Mouse (Mus musculus) testis, adult 2 months (tissue): ENCODE data around the gene Lin28a. TPM values are rescaled to one million over a fixed set of nuclear protein-coding genes. Genes with fewer than 3 reads are reported as not detected.

Source experiments
- H3K27ac ChIP-seq: fragments of 200-500 bp; 2 replicates; pipeline ENCODE4 v1.5.1; 2012; ENCODE audit warnings: low read depth, low read length; ENCODE audit not compliant: control insufficient read depth, insufficient read depth
- H3K27me3 ChIP-seq: fragments of 200-500 bp; 2 replicates; pipeline ENCODE4 v1.6.1; 2012; ENCODE audit warnings: mild to moderate bottlenecking, low read length, moderate library complexity; ENCODE audit not compliant: control insufficient read depth, insufficient read depth
- H3K36me3 ChIP-seq: fragments of 200-500 bp; 2 replicates; pipeline ENCODE4 v1.6.1; 2012; ENCODE audit warnings: mild to moderate bottlenecking, low read length; ENCODE audit not compliant: control insufficient read depth, insufficient read depth
- H3K4me1 ChIP-seq: fragments of 200-500 bp; 2 replicates; pipeline ENCODE4 v1.6.1; 2012; ENCODE audit warnings: low read length; ENCODE audit not compliant: control insufficient read depth, insufficient read depth
- H3K4me3 ChIP-seq: fragments of 200-500 bp; 2 replicates; pipeline ENCODE4 v1.5.1; 2012; ENCODE audit warnings: low read depth, mild to moderate bottlenecking, low read length, moderate library complexity, mixed read lengths; ENCODE audit not compliant: control insufficient read depth
- CTCF ChIP-seq: fragments of 200-500 bp; IDR thresholded peaks from 2 replicates; pipeline ENCODE4 v1.5.1; 2012; ENCODE audit warnings: low read depth, mild to moderate bottlenecking, inconsistent platforms, low read length, moderate library complexity; ENCODE audit not compliant: control insufficient read depth, insufficient read depth, insufficient replicate concordance
- POLR2A ChIP-seq: fragments of 200-500 bp; IDR thresholded peaks from 2 replicates; pipeline ENCODE4 v1.6.1; 2012; ENCODE audit warnings: low read depth, mild to moderate bottlenecking, inconsistent platforms, low read length, moderate library complexity; ENCODE audit not compliant: control insufficient read depth
- polyA plus RNA-seq: library from polyadenylated mRNA; depleted of rRNA; stranded (reverse); fragments of >200 nt; gene quantifications from 2 replicates; pipeline ENCODE4 v1.2.3, GENCODE M21; 2012; rRNA removed

Gene Lin28a
- polyA plus RNA-seq, 1 experiment, result 1.2 TPM

DNA sequence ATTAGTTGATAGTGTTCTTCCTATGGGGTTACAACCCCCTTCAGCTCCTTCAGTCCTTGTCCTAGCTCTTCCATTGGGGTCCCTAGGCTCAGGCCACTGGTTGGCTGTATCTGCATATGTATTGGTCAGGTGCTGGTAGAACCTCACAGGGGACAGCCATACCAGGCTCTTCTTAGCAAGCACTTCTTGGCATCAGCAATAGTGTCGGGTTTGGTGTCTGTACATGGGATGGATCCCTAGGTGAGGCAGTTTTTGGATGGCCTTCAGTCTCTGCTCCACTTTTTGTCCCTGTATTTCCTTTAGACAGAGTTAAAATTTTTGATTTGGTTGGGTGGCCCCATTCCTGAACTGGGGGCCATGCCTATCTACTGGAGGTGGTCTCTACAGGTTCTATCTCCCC lies 59.8 kb downstream of the Lin28a start:
- H3K27ac ChIP-seq, result no peak overlapping the region
- no peaks in the 10 kb centered on the region for H3K4me1 ChIP-seq
- H3K27me3 ChIP-seq, result no peaks in the 10 kb centered on the region
- no peak overlapping the region for H3K4me3 ChIP-seq
- no peaks in the 10 kb centered on the region for H3K36me3 ChIP-seq
- no peak for TF ChIP-seq CTCF
- no peak for TF ChIP-seq POLR2A

- no peak overlapping the region for H3K4me3 ChIP-seq
- H3K27me3 ChIP-seq, result no peaks in the 10 kb centered on the region
- no peak overlapping the region for H3K27ac ChIP-seq
- no peaks in the 10 kb centered on the region for H3K36me3 ChIP-seq
- TF ChIP-seq CTCF (no peak), POLR2A (no peak)
- no peaks in the 10 kb centered on the region for H3K4me1 ChIP-seq
These were observed 62.3 kb downstream of the Lin28a start for GRCm38 (mm10) chr4:133956358-133956757.

Other genes with a start within 250 kb of the Lin28a start
- gene Rps6ka1, start 131.0 kb downstream of the Lin28a start, polyA plus RNA-seq, result 54.8 and 57.2 TPM in 2 replicates
- 30.4 and 34.0 TPM in 2 replicates for gene Hmgn2, start 50.2 kb downstream of the Lin28a start, polyA plus RNA-seq
- gene Dhdds, start 17.9 kb downstream of the Lin28a start, polyA plus RNA-seq, result 16.6 and 17.3 TPM in 2 replicates
- gene Zfp683, start 35.0 kb upstream of the Lin28a start, polyA plus RNA-seq, result 0.11 TPM in 2 replicates
- gene Crybg2, start 42.0 kb upstream of the Lin28a start, polyA plus RNA-seq, result 2.3 and 2.4 TPM in 2 replicates
- 2.0 and 660 TPM in 2 replicates for gene Cd52, start 76.2 kb upstream of the Lin28a start, polyA plus RNA-seq
- gene Ubxn11, start 83.7 kb upstream of the Lin28a start, polyA plus RNA-seq, result 457 and 483 TPM in 2 replicates
- 85.6 and 157 TPM in 2 replicates for gene Sh3bgrl3, start 109.9 kb upstream of the Lin28a start, polyA plus RNA-seq
- gene Cep85, start 168.3 kb upstream of the Lin28a start, polyA plus RNA-seq, result 110 and 114 TPM in 2 replicates
- not detected in 2 replicates for gene Gm7534, start 184.2 kb upstream of the Lin28a start, polyA plus RNA-seq
- 126 and 129 TPM in 2 replicates for gene Catsper4, start 208.5 kb upstream of the Lin28a start, polyA plus RNA-seq
- gene Cnksr1, start 219.6 kb upstream of the Lin28a start, polyA plus RNA-seq, result 0.88 and 1.2 TPM in 2 replicates
- 0.11 and 0.26 TPM in 2 replicates for gene E130218I03Rik, start 224.8 kb upstream of the Lin28a start, polyA plus RNA-seq
- gene Zfp593, start 226.8 kb upstream of the Lin28a start, polyA plus RNA-seq, result 7.5 and 9.7 TPM in 2 replicates
- gene Gm30191, start 228.1 kb upstream of the Lin28a start, polyA plus RNA-seq, result 0.25 TPM in 1 of 2 replicates, not detected in the other
- gene Grrp1, start 235.3 kb upstream of the Lin28a start, polyA plus RNA-seq, result 1.9 and 2.7 TPM in 2 replicates